Mouse (Mus musculus): ENCODE results near the gene Vmn1r16. TPM values are rescaled to one million over a fixed set of nuclear protein-coding genes. Genes with fewer than 3 reads are reported as not detected.
"Not testable (repeated sequence)": the region's sequence is repeated elsewhere in the genome, so short reads cannot be mapped to it uniquely, and the experiment has no call there.

The Vmn1r16 gene
- total RNA-seq (2021), result not detected
- long read RNA-seq, experiment 1, result 0 reads
- long read RNA-seq, experiment 2, result 0 reads

DNA sequence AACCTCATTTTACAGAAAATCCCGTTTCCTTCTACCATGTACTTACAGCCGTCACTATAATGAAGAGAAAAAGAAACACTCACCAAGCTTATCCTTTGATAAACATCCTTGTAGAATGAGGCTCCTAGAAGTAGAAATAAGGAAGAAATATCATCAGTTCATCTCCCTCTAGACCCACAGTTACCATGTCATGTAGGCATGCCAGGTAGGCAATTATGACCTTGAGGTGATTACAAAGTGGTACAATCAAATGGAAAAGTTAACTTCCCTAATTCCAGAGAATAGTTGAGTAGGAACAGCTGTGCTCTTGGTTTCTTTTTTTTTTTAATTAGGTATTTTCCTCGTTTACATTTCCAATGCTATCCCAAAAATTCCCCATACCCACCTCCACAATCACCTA is at the start of gene Vmn1r16:
Gene Vmn1r16, minus strand, starts transcription at position 101 of the 400 bp plus-strand sequence.
- no peak for DNase-seq

DNA sequence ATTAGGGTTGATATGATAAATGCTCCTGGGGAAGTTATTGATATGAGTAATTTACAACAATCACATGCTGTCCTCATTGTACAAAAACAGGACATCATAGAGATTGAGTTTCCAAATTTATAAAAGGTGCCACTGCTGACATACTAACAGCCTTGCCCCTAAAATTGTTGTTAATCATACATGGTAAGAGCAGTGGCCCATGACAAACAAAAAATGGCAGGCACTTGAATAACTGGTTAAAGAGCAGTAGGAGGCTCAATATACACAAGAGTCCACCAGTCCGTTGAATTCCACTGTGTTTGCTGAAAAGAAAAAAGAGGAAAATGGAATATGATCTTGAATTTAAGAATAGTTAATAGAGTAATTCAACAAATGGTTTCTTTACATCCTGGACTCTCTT is 38.2 kb upstream of the Vmn1r16 start:
- DNase-seq, result no peak

DNA sequence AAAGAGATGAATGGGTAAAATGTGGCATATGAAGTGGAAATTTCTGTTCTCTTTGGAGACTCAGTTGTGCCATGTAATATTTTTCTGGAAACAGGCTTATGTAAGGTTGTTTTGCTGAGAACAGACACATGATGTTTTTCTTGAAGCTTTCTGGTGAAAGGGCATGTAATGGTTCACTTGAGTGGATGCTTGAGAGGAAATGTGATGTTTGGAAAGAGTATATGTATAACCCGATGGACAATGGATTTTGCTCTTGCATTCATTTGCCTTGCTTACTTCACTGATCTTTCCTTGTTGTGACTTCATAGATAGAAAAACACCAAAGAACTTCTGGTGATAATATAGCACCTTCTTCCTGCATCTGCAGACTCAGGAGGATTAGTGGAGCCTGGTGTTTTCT is 36.6 kb upstream of the Vmn1r16 start:
- DNase-seq, result not testable (repeated sequence)

DNA sequence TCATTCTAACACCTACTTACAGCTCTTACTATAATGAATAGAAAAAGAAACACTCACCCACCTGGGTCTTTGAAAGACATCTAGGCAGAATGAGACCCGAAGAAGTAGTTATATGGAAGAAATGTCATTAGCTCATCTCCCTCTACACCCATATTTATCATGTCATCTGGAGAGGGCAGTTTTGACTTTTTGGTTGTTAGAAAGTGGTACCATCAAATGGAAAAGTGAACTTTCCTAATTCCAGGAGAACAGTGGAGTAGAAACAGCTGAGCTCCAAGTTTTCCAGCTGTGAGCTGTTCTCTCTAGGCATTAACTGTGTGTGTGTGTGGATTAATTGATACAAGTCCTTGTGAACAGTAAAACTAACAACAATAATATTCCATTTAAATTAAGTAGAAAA is 34.3 kb upstream of the Vmn1r16 start, which contains the start of gene Vmn1r17:
Gene Vmn1r17, minus strand, starts transcription at position 101 of the 400 bp plus-strand sequence.
- no peak for DNase-seq

DNA sequence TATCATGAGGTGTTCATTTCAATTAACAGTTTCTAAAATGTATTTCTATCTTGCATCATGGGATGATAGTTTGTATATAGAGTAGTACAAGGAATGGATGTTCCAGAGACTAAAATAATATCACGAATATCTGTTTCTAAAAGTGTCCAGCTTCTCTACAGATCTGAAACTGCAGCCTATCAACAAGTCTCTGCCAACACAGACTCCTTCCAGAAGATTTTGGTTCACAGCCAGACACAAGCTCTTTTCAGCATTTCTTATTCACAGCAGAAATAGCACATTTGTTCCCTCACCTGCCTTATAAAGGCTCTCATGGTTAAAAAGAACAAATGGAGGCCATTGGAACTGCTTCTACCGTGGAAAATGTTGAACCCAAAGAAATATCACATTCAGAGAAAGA is 27.6 kb upstream of the Vmn1r16 start:
- no peak for DNase-seq

DNA sequence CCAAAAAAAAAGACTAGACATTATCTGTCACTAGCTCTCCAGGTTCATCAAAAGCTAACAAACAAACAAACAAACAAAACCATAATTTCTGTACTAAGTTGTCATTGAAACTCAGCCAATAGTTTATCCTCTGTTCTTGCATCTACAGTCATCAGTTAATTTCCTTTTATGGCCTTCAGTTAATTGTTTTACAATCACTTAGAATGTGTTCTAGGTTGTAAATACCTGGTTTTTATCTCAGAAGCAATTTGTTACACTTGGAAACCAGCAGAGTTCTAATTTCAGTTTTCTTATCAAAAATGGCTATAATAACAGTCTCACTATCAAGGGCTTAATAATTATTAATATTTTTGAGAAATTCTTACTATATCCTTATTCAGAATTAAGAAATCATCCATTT is 3.1 kb downstream of the Vmn1r16 start:
- no peak for DNase-seq

DNA sequence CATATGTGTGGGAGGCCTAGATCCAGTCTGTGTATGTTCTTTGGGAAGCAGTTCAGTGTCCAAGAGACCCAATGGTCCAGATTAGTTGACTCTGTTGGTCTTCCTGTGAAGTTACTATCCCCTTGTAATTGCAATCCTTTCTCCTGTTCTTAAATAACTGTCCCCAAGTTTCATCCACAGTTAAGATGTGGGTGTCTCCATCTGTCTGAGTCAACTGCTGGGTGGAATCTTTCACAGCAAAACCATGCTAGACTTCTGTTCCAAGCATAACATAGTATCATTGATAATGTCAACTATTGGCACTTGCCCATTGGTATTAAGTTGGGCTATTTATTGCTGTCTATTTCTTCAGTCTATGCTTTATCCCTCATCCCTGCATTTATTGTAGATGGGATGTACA is 50.3 kb downstream of the Vmn1r16 start:
- no peak for DNase-seq

DNA sequence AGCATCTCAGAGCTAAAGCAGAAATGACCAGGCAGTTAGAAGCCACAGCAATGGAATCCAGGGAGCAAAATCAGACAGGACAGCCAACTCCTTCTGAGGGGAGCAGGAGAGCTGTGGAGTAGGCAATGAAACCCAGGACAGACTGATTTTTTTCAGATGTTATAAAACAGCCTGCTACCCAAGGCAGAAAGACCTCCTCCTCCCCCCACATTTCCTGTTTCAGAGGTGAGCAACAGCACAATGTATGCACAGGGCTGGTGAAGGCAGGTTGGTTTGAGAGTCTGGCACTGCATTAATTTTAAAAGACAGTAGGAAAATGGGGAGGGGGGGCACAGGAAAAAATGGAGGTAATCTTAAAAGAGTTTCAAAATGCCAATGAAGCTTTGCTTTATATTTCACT is 56.8 kb downstream of the Vmn1r16 start:
- DNase-seq, result no peak

DNA sequence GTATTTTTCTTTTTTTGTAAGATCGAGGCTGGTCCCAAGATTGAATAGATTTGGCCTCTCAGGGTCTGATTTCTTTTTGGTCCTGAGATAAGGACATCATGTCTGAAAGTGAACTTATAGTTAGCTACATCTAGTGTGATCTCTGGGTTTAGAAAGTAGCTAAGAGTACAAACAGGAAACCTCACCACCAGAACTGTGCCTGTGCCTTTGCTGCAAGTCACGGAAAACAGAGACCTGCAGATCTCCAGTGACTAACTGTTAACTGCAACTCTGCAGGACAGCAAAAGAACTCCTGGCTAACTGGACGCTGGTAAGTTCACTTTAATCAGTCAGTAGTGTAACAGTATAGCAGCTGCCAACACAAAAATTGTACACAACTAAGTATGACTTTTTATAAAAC is 57.4 kb downstream of the Vmn1r16 start:
- no peak for DNase-seq

Other genes with a start within 250 kb of the Vmn1r16 start
- gene Vmn1r10, start 220.0 kb downstream of the Vmn1r16 start, total RNA-seq (2021), result not detected
- gene Vmn1r11, start 196.0 kb downstream of the Vmn1r16 start, total RNA-seq (2021), result not detected
- gene Vmn1r12, start 172.6 kb downstream of the Vmn1r16 start, total RNA-seq (2021), result not detected
- not detected for gene Vmn1r13, start 126.2 kb downstream of the Vmn1r16 start, total RNA-seq (2021)
- not detected for gene Vmn1r14, start 97.8 kb downstream of the Vmn1r16 start, total RNA-seq (2021)
- gene Vmn1r15, start 71.5 kb downstream of the Vmn1r16 start, total RNA-seq (2021), result not detected
- not detected for gene Vmn1r17, start 34.2 kb upstream of the Vmn1r16 start, total RNA-seq (2021)
- not detected for gene Vmn1r18, start 66.3 kb upstream of the Vmn1r16 start, total RNA-seq (2021)
- not detected for gene Vmn1r19, start 74.3 kb upstream of the Vmn1r16 start, total RNA-seq (2021)
- gene Vmn1r20, start 99.4 kb upstream of the Vmn1r16 start, total RNA-seq (2021), result not detected
- 10 to 100 TPM in 1 of 2 experiments, 1 to 10 TPM in 1; 7.9 to 11.1 TPM for gene Ppm1k, start 206.0 kb upstream of the Vmn1r16 start, total RNA-seq (2021)